Mouse (Mus musculus): Measurements from ENCODE around the gene Fam57b. TPM values are rescaled to one million over a fixed set of nuclear protein-coding genes. Genes with fewer than 3 reads are reported as not detected.

Gene Fam57b
- total RNA-seq, 2 experiments from 2014 or later: not detected

DNA sequence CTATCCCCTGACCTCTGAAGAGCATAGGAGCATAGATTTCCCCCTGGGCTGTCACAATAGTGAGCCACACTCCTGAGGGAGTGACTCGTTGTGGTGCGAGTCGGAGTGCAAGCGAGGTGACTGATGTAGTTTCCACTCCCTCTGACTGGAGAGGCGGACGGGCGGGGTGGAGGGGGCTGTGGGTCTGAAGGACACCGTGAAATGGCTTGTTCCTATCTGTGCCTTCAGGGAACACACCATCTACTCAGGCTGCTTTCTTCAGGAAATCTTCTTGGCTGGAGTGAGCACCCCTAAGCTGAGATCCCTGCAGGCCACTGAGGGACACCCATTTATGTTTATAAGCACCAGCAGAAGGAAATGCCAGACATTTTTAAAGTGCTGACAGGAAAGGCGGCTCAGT, 25.3 kb downstream of the Fam57b start:
- no peak for ATAC-seq (replicated peaks; ENCODE audit: poor library complexity, severe bottlenecking)

DNA sequence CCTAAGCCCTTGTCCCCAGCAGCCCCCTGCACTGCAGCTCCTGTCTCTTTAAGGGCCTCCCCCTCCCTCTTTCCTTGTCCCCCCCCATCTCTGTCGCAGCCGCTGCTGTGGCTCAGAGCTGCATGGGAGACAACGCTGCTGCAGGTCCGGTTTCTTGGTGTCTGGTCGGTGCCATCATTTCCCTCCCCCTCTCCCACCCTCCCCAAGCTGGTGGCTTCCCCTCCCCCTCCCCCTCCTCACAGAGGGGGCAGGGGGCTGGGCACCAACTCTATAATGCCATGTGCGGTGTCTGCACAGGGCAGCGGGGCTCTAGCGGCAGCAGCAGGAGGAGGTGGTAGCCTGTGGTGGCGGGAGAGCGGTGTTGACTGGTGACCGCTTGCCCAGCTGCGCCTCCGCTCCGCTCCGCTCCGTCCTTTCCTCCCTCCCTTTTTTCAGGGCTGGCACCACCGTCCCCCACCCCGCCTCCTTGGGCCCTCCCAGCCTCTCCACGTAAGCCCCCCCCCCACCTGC, 25.8 kb downstream of the Fam57b start:
- no peak for ATAC-seq (replicated peaks; ENCODE audit: poor library complexity, severe bottlenecking)

DNA sequence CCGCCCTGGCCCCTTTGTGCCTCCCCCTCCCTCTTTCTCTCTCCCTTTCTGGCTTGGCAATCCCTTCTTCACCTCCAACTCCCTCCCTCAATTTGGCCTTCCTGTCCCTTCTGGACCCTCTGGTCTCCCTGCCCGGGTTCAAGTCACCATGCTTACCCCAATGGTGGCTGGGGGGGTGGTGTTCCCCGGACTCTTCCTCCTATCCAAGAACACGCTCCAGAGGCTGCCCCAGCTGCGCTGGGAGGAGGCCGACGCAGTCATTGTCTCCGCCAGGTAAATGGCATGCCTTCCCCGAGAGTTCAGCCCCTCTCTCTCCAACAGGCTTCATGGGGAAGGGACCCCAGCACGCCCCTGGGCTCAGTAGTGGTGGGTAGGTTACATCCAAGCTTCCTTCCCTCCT, 26.5 kb downstream of the Fam57b start:
- no peak for ATAC-seq (replicated peaks; ENCODE audit: poor library complexity, severe bottlenecking)

DNA sequence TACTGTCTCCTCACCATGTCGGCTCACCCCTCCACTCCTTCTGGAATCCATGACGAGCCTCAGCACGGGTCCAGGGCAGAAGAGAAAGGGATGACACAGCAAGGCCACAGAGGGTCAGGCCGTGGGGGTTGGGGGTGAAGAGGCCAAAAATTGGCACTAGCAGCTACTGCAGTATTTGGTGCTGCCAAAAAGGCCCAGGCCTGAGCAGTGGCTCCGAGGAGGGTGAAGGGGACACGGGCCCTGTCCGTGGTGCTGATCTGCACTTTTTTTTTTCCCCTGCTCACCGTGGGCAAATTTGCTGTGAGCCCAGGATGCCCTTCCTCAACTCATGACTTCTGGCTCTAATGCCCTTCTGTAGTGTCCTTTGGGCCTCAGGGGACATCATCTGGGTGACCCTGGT, 27.9 kb downstream of the Fam57b start:
- peak; percentile 49 for ATAC-seq (replicated peaks; ENCODE audit: poor library complexity, severe bottlenecking)

DNA sequence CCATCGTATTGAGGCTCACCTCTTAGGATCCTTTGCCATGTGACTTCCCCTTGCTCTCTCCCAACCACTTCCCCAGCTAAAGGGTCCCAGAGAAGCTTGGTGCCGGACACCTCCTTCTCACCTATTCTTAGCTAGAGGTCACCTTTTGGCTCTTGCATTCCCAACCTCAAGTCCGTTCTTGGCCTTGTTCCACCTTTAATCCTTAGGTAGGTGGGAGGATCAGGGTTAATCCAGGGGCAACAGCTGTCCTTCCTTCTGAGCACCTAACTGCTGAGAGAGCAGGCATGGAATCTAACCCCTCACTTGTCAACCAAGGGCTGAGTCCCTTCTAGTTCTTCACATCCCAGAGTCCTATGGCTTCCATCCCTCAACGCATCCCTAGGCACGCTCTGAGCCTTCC, 28.5 kb downstream of the Fam57b start:
- no peak for ATAC-seq (replicated peaks; ENCODE audit: poor library complexity, severe bottlenecking)

DNA sequence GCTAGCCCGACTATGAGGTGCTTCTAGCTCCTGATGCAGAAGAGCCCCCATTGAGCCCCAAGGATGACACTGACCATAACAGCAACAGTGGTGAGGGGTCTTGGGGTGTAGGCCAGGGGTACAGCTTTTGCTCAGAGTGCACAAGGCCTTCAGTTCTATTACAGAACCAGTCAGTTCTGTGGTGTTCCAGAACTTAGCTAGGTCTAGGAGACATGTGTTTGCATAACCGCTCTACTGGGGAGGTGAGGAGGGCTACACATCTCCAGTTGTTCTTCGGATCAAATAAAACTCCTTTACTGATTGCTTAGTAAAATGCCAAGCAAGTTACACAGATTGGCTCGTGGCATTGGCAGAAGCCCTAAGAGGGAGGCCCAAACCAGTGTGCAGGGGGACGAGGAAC, 34.1 kb downstream of the Fam57b start, which contains the start of gene 4930451I11Rik:
Gene 4930451I11Rik (minus strand): TSS at position 101 of the 400 bp plus-strand sequence.
- ATAC-seq (replicated peaks; ENCODE audit: poor library complexity, severe bottlenecking): no peak

DNA sequence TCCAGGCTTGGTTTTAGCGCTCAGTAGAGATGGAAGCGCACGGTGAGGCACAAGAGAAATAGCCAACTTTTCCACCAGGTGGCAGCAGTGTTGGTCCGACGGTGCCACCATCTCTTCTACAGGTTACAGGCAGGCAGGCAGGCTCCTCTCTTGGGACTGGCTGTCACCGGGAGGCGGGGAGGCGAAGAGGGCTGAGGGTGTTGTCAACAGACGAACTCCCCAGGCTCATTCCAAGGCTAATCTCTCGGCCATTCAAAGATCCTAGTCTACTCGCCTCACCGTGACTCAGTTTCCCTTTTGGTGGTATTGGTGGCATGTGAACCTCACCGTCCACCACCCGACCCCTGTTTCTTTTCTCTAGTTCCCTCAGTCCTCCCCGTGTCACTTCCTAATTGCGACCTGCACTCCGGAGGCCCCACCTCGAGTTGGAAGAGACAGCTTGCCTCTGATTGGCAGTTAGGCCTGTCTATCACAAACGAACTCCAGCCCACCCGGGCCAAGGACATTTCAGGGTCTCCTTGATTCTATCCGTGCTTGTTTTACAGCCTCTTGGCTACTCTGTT, 34.6 kb downstream of the Fam57b start:
- peak; percentile 91 for ATAC-seq (replicated peaks; ENCODE audit: poor library complexity, severe bottlenecking)

DNA sequence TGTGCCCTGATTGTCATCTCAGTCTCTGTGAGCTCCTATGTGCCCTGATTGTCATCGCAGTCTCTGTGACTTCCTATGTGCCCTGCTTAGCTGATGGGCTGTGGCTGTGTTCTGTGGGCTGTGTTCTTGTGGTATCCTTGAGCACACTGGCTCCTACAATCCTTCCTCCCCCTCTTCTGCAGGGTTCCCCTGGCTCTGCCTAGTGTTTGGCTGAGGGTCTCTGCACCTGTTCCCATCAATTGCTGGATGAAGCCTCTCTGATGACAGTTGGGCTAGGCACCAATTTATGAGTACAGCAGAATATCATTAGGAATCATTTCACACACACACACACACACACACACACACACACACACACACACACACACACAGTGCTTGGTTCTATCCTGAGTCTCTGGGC, 35.8 kb downstream of the Fam57b start:
- ATAC-seq (replicated peaks; ENCODE audit: poor library complexity, severe bottlenecking): no peak

DNA sequence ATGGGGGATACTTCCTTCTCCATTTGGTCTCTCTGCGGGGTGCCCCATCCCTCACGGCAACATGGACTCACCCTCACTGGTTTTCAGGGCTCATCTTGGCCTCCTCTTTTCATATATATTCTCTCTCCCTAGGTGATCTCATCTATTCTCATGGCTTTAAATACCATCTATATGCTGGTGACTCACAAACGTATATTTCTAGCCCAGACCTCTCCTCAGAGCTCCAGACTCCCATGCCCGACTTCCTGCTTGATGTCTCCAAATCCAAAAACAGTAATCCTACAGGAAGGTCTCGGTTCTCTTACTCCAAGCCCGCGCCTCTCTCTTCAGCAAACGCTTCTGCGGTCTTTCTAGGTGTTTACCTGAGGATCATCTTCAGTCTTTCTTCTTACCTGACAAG, 45.8 kb downstream of the Fam57b start:
- ATAC-seq (replicated peaks; ENCODE audit: poor library complexity, severe bottlenecking): no peak

DNA sequence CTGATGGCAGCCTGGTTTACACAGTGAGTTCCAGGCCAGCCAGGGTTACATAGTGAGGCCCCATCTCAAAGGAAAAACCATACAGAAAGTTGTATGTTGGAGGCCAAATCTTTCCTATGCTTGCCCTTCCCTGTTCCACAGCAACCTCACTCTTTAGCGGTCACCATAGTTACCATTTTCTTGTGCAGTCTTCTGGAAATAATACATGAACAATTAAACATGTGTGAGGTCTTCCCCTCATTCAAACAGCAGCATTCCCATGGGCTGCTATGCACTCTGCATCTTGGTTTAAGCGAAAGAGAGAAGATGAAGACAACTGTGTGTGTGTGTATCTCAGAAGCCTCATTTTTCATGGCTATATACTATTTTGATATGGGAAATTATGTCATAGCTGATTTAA, 48.0 kb downstream of the Fam57b start:
- ATAC-seq (replicated peaks; ENCODE audit: poor library complexity, severe bottlenecking): no peak

DNA sequence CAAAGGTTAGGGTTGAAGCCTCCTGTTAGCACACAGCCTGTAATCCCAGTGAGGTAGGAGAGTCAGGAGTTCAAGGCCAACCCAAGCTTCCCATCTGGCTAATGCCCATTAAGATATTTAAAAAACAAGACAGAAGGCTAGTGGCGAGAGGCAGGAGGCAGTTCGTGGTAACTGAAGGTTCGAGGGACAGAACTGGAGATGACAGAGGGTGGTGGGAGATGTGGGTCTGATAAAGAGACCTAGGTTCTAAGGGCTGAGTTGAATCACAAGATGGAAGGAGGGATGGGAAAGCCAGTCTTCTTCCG, 49.6 kb downstream of the Fam57b start, which contains the start of gene Doc2a:
Gene Doc2a (plus strand): TSS at position 301 of the 305 bp plus-strand sequence.
- no peak for ATAC-seq (replicated peaks; ENCODE audit: poor library complexity, severe bottlenecking)

DNA sequence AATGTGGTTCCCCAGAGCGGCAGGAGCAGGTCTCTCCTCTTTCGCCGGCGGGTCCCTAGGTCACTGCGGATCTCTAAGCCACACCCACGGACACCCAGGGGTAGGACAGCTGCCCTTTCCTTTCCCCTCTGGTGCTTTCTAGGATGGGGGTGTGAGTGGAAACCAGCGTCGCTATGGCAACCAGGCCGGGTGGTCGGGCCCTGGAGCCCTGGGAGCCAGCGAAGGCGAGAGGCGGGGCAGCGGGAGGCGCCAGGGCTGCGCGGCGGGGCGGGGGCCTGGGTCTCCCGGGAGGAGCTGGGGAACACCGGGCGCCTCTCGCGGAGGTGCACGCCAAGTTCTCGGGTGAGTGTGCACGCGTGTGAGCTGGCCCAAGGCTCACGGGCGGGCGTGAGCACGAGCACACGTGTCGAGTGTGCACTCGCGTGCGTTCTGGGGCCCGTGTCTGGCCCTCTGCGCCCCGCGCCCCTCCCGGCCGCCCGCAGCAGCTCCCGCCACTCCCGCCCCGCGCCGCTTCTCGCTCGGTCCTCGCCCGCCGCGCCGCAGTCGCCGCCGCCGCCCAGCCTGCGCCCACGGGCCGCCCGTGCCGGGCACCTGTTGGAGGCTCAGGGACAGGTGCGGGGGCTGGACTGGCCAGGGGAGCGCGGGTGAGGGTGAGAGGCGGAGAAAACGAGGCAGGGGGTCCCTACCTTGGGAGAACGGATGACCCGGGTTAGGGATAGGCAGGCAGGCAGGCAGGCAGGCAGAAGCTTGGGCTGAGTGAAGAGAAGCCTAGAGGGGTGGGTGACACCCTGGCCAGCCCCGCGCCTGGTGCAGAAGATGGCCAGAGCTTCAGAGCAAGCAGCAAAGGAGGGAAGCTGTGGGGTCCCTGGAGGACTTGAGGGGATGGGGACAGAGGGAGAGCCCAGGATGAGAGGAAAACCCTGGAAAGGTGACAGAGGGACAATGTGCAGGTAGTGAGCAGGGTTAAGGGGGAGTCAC, 50.2 kb downstream of the Fam57b start:
- peak; percentile 26 for ATAC-seq (replicated peaks; ENCODE audit: poor library complexity, severe bottlenecking)

DNA sequence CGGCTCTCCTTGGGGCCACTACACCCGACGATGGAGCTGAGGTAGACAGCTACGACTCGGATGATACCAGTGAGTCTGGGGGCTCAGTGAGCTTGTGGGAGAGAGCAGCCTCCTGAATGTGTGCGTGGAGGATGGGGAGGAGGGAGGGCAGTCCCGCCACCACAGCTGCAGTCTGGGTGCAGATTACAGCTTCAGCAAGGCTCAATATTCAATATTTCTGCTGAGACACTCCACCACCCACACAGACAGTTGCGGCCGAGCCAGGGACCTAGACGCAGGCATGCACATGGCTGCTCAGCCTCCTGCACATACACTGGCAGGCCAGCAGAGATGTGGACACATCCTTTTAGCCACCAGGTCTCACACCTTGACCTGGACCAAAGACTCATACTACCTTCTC, 51.3 kb downstream of the Fam57b start:
- ATAC-seq (replicated peaks; ENCODE audit: poor library complexity, severe bottlenecking): no peak

DNA sequence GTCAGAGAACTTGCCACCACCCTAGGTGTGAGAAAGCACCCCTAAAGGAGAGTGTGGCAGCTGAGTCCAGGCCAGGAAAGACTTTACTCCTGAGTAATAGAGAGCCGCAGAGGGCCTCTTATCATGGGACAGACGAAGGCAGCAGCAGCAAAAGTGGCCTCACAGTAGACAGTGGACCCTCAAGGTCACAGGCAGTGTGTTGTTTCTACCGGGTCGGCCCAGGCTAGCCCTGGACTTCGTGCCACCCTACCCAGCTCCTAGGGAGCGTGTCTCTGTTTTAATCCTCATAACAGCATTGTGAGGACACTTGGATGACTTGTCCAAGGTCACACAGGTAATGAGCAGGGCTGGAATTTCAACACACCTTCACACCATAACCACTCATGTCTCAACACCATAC, 52.7 kb downstream of the Fam57b start:
- no peak for ATAC-seq (replicated peaks; ENCODE audit: poor library complexity, severe bottlenecking)

DNA sequence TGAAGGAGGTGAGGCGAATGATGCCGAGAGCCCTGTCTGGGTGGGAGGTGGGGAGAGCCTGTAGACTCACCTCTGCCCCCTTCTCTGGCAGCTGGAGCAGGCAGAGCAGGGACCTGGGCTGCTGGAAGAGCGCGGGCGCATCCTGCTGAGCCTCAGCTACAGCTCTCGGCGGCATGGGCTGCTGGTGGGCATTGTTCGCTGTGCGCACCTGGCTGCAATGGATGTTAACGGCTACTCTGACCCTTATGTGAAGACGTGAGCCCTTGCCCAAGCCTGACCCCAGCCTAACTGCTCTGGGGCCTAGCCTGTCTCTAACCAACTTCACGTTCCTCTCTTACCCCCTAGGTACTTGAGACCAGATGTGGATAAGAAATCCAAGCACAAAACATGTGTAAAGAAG, 53.7 kb downstream of the Fam57b start:
- ATAC-seq (replicated peaks; ENCODE audit: poor library complexity, severe bottlenecking): no peak

DNA sequence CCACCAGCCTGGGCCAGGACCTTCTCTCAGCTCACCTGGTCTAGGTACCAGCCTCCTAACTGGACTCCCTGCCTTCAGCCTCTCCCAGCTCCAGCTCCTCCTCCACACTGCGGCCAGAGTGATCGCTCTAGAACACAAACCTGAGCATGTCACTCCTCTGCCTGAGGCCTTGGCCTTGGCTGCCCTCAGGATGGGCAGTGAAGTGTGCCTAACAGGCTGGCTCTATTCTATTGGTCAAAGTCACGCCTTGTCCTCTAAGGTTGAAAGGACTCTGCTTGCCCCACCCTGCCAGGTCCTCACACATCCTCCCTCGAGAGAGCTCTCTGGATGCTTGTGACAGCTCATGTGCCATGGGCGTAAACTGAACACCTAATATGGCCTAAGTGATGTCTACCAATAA, 56.0 kb downstream of the Fam57b start:
- ATAC-seq (replicated peaks; ENCODE audit: poor library complexity, severe bottlenecking): no peak

DNA sequence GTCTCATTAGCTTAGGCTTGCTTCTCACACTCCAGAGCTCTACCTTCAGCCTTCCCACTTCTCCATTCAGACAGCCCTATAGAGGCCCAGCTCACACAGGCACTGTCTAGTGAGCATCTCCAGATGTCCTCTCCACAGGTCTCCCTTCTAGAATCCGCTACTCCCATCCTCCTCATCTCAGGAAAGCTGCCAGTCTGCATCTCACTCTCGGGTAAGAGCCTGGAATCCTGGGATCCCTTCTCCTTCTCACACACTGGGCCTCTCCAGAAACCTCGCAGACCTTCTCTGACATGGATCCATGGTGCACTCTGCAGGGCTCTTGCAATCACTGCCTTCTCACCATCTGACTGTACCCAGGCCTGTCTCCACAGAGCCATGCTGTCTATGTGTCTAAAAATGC, 58.2 kb downstream of the Fam57b start:
- ATAC-seq (replicated peaks; ENCODE audit: poor library complexity, severe bottlenecking): no peak

DNA sequence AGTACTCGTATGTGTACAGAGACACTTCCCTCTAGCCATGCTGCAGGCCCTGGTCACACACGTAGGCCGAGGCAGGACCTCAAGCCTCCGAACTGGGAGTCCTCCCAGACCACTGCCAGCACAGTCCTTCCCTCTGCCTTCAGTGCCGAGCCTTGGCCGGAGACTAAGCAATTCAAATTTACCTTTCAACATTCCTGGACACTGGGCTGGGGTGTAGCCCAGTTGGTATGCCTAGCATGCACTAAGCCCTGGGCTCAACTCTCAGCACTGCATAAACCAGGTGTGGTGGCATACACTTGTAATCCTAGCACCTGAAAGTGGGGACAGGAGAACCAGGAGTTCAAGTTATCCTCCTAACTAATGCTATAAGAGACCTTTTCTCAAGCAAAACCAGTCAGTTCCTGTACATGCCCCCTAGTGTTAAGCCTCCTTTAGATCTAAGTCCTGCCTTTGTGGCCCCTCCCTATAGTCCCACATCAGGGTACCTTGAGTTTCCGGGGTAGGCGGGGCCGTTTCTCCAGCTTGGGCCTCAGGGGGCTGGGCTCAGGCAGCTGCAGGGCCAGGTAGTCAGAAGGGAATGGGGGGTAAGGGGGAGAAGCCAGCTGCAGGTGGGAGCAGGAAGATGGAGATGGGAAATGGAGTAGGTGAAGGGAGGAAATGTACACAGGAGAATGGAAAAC, 59.4 kb downstream of the Fam57b start:
- ATAC-seq (replicated peaks; ENCODE audit: poor library complexity, severe bottlenecking): no peak

DNA sequence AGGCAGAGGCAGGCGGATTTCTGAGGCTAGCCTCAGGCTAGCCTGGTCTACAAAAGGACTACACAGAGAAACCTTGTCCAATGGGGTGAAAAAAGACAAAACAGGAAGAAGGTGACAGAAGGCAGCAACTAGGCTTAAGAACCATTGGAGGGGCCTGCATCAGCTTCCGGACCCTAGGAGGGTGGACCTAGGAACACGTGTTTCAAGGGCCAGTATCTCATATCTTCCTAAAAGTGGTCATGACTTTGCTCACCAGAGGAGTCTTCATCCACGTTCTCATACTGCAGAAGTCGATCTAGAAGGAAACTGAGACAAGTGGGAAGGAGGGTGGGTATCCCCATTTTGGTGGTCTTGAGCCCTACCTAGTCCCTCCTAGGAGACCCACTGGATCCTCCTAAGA, 63.5 kb downstream of the Fam57b start:
- 0 out of 2 replicates have a peak, but pooled peaks have one; percentile 4 for ATAC-seq (replicated peaks; ENCODE audit: poor library complexity, severe bottlenecking)

DNA sequence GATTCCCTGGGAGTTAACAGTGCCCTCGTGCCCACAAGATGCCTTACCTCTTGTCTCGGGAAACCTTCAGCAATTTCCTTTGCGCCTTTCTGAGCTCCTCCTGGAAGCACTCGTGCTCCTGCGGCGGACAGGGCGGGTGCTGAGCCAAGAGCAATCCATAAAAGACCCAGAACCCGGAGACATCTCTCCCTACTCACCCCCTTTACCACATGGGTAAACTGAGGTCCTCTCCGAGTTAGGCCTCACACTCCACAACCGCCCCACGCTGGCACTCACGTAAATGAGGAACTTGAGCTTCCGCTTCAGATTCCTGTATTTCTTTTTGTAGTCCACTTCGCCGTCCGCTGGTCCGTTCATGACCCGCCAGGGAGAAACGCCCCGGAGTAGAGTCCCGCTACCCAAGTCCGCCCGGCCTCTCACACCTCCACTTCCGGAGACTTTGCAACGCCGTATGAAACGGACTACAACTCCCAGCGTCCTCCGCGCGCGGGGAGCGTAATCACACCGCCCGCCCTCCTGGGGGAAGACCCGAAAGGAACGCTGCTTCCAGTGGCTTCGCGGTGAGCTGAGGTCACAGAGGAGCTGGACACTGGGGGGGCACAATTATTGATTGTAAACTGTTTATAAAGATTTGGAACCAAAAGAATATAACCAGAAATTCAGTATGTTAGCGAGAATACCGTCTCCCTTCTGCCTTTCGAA, 64.1 kb downstream of the Fam57b start, which contains the start of gene Hirip3:
Gene Hirip3 (plus strand): TSS at position 544 of the 702 bp plus-strand sequence.
- ATAC-seq (replicated peaks; ENCODE audit: poor library complexity, severe bottlenecking): peak; percentile 87

All from granulocyte monocyte progenitor cell, adult 5-6 weeks (primary cell).